Mouse (Mus musculus): ENCODE measurements around the gene Gm3776.
"Not testable (repeated sequence)": the region's sequence is repeated elsewhere in the genome, so short reads cannot be mapped to it uniquely, and the experiment has no call there.

Gm3776 gene

DNA sequence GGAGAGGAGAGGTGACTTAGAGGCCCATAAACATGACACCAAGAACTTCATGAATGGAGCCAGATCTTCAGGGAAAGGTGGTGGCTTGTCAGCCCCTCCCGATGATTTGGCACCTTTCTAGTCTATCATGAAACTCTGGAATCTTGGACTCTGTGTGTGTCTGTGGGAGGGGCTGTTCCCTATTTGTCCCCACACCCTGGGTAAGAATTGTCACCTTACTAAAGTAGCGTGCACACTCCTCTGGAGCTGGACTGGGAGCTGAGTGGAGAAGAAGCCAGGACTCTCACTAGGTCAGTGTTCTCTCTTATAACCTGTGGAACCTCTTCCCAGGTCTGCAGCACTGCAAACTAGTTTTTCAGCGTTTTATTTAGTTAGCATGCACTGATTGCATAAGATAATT, at the start of gene Gm3776:
Gene Gm3776 (plus strand): TSS at position 216 of the 400 bp plus-strand sequence.
- DNase-seq (ENCODE audit: low read depth in 2 of 2, low spot score in 2 of 2) = not testable (repeated sequence)

GRCm38 (mm10) chr9:78208956-78209355, 48.0 kb upstream of the Gm3776 start:
- no peak for DNase-seq (ENCODE audit: low read depth in 2 of 2, low spot score in 2 of 2)

DNA sequence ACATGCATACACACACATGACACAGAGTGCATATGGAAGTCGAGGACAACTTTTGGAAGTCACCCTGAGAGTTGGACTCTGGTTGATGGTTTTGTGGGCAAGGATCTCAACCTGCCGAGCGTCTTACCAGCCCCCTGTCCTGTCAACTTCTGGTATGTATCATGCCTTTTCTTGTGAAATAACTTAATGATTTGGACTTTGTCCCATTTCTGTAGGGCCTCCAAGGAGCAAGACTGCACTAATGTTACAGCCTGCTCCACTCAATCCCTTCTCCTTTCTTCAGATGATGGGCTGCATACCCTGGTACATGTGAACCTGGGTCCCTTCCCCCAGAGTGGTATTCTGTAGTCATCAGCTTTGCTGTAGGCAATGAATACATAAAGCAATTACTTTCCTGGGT, 46.9 kb upstream of the Gm3776 start:
- no peak for DNase-seq (ENCODE audit: low read depth in 2 of 2, low spot score in 2 of 2)

GRCm38 (mm10) chr9:78210821-78211220, 46.1 kb upstream of the Gm3776 start:
- no peak for DNase-seq (ENCODE audit: low read depth in 2 of 2, low spot score in 2 of 2)

- DNase-seq (ENCODE audit: low read depth in 2 of 2, low spot score in 2 of 2) = no peak
These were observed 45.4 kb upstream of the Gm3776 start for GRCm38 (mm10) chr9:78211521-78211920.

GRCm38 (mm10) chr9:78212341-78213049, 44.4 kb upstream of the Gm3776 start:
- DNase-seq (ENCODE audit: low read depth in 2 of 2, low spot score in 2 of 2) = no peak

GRCm38 (mm10) chr9:78217074-78217473, 39.9 kb upstream of the Gm3776 start:
- no peak for DNase-seq (ENCODE audit: low read depth in 2 of 2, low spot score in 2 of 2)

DNA sequence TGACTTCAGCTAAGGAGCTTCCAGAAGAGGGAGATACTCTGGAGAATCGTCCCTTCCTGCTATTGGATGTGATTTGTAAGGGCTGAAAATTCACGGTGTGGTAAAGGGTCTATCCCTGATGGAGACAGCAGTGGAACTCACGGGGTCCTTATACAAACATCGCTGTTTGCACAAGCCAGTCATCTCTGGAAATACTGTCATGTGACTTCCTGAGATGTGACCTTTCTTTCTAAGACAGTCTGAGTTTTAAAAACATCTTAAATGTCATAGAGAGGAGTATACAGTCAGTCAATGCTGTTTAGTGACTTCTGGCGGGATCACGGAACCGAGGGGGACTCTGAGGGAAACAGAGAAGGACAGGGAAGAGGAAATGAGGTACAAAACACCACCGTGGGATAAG, 34.3 kb upstream of the Gm3776 start:
- no peak for DNase-seq (ENCODE audit: low read depth in 2 of 2, low spot score in 2 of 2)

DNA sequence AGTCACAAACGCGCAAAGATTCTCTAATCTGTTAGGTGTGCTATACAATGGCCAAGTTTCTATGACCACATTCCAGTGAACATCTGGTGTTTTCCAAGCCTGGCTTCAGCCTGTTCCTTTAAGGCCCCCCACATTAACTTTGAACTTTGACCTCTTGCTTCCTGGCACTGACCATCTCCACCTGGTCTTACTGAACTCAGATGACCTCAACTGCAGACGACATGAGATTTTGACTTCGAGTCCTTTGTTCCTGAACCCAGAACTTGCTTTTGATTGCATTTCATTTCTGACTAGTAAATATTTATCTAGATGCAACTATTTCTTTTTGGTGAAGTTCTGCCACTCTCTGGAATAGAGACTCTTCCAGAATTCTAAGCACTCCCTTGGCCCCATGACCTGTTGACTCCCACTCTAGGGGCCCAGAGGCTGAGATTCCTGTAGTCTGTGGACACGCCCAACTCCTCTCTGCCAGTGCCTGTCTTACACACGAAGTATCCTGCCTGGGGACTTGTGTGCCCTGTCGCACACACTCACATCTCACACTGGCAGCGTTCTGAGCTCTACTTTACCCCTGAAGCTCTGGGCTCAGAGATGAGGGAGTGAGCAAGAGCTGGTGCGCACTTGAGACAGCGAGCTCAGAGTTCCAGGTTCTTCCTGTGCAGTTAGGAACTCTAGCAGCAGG, 33.6 kb upstream of the Gm3776 start:
- no peak for DNase-seq (ENCODE audit: low read depth in 2 of 2, low spot score in 2 of 2)

- DNase-seq (ENCODE audit: low read depth in 2 of 2, low spot score in 2 of 2) = no peak
These were observed 32.5 kb upstream of the Gm3776 start for GRCm38 (mm10) chr9:78224418-78224817.

DNA sequence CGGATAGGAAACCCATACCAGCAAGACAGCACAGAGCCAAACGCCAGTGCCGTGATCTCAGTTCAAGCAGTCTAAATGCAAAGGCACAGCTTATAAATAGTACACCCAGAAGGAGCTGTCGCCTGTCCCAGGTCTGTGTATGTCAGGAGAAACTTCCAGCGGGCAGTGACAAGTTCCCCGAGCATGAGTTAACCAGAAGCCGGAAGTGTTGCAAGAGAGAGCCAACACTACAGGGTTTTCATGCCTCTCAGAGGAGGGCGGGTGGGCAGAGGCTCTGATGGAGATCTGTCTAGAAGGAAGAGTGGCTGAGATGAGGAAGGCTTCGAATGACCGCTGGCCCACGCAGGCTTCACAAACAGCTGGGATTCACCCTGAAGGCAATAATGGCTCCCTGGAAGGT, 31.6 kb upstream of the Gm3776 start:
- DNase-seq (ENCODE audit: low read depth in 2 of 2, low spot score in 2 of 2) = no peak

- no peak for DNase-seq (ENCODE audit: low read depth in 2 of 2, low spot score in 2 of 2)
These were observed 28.8 kb upstream of the Gm3776 start for GRCm38 (mm10) chr9:78228122-78228521.

GRCm38 (mm10) chr9:78229658-78230057, 27.3 kb upstream of the Gm3776 start:
- not testable (repeated sequence) for DNase-seq (ENCODE audit: low read depth in 2 of 2, low spot score in 2 of 2)

GRCm38 (mm10) chr9:78230461-78230860, 26.5 kb upstream of the Gm3776 start, which contains the start of gene Gsta1:
Gsta1 (plus strand) TSS chr9:78230656.
- not testable (repeated sequence) for DNase-seq (ENCODE audit: low read depth in 2 of 2, low spot score in 2 of 2)

DNA sequence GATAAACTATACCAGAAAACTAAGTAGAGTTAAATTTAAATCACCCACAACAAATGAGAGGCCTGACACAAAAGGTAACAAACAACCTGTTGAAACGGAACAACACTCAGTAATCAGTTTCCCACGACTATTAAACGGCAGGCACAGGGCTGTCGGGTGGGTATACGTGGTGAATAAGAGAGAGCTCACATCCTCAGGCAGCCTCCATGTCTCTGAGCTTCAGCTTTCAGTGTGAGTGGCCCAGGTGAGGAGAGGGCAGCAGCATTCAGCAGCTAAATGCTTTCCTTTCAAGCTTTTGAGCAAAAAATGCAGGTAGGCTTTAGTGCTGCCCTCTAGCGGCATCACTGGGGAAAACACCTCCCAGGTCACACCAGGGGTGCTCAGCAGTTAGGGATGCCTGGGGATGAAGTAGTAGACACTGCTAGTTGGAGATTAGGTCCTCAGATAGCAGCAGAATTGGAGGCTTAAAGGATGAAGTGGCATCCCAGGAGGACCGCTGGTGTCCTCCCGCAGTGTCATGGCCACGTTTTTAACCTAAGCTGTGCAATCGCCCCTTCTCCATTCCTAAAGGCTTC, 23.7 kb upstream of the Gm3776 start:
- DNase-seq (ENCODE audit: low read depth in 2 of 2, low spot score in 2 of 2) = not testable (repeated sequence)

DNA sequence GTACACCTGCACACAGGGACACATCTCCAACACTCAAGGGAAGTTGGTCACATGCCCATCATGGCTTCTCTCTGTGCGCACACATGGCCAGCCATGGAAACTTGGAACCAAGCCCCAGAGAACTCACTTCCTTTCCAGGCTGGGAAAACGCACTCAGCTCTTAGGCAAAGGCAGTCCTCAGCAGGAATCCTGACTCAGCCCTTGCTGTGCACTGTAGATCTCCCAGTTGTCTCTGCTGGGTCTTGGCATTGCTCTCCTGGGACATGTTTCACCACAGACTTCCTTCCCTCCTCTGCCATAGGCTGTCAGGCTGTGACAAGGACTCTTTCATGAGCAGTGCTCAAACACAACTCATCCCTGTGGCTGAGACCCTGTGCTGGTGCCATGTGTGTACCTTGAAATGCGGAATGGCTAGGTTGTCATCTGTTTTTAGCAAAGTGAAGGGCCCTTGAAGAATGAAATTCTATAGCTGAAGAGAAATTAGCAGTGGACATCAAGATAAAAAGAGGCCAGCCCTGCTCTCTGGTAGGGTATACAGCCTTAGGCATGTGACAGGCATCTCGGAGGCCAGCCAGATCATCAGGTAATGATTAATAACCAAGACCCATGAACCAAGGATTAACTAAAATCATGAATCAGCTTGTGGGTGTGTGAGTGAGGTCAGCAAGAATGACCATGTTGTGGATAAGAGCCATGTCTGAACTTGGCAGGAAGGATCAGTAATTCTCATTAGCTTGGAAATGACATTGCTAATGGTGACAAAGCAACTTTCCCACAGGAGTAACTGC, 1.1 kb upstream of the Gm3776 start:
- not testable (repeated sequence) for DNase-seq (ENCODE audit: low read depth in 2 of 2, low spot score in 2 of 2)

DNA sequence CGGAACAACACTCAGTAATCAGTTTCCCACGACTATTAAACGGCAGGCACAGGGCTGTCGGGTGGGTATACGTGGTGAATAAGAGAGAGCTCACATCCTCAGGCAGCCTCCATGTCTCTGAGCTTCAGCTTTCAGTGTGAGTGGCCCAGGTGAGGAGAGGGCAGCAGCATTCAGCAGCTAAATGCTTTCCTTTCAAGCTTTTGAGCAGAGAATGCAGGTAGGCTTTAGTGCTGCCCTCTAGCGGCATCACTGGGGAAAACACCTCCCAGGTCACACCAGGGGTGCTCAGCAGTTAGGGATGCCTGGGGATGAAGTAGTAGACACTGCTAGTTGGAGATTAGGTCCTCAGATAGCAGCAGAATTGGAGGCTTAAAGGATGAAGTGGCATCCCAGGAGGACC, 2.8 kb downstream of the Gm3776 start:
- peak; percentile 12 to 22 for DNase-seq (ENCODE audit: low read depth in 2 of 2, low spot score in 2 of 2)

- DNase-seq (ENCODE audit: low read depth in 2 of 2, low spot score in 2 of 2) = not testable (repeated sequence)
These were observed 14.0 kb downstream of the Gm3776 start for GRCm38 (mm10) chr9:78270945-78271344.

- DNase-seq (ENCODE audit: low read depth in 2 of 2, low spot score in 2 of 2) = not testable (repeated sequence)
These were observed 25.2 kb downstream of the Gm3776 start for GRCm38 (mm10) chr9:78282002-78282711.

DNA sequence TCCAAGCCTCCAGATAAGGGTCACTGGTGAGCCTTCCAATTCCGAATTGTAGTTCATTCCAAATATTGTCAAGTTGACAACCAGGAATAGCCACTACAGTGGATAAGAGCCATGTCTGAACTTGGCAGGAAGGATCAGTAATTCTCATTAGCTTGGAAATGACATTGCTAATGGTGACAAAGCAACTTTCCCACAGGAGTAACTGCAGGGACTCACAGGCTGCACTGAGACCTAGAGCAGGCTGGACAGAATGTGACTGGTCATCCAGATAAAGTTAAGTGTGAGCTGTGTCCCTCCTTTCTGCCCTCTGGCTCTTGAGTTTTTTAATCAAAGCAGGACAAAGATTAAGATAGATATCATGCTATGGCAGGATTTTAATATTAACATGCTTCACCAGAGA, 32.1 kb downstream of the Gm3776 start:
- DNase-seq (ENCODE audit: low read depth in 2 of 2, low spot score in 2 of 2) = not testable (repeated sequence)

DNA sequence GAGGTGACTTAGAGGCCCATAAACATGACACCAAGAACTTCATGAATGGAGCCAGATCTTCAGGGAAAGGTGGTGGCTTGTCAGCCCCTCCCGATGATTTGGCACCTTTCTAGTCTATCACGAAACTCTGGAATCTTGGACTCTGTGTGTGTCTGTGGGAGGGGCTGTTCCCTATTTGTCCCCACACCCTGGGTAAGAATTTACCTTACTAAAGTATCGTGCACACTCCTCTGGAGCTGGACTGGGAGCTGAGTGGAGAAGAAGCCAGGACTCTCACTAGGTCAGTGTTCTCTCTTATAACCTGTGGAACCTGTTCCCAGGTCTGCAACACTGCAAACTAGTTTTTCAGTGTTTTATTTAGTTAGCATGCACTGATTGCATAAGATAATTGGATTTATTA, 32.8 kb downstream of the Gm3776 start, which contains the start of gene Gm10639:
Gene Gm10639 (plus strand): TSS at position 201 of the 400 bp plus-strand sequence.
- DNase-seq (ENCODE audit: low read depth in 2 of 2, low spot score in 2 of 2) = not testable (repeated sequence)

All from CD8-positive naive resting alpha-beta T cell, adult 2 months (primary cell).